Mouse (Mus musculus) lung, postnatal 0 days (tissue): ENCODE data around the gene Evx2. TPM values are rescaled to one million over a fixed set of nuclear protein-coding genes. Genes with fewer than 3 reads are reported as not detected.
A peak's percentile ranks its signal among the peaks of the same experiment; 100 is the strongest.

Experiments
- ATAC-seq: fragments of 200-750 bp; cut with Nextera tagmentation; 2 replicates; pipeline ENCODE4 v1.8.0; 2017; ENCODE audit warnings: moderate library complexity
- DNase-seq: peaks from one replicate; pipeline ENCODE4 v3.0.0-alpha.2; 2016; ENCODE audit warnings: low spot score
- H3K27ac ChIP-seq: fragments of 300-500 bp; sonication (generic); 2 replicates; pipeline ENCODE4 v1.5.1; 2014; ENCODE audit warnings: antibody characterized with exemption, mild to moderate bottlenecking, low read length, mixed read lengths
- H3K27me3 ChIP-seq: fragments of 300-500 bp; sonication (generic); replicated peaks from 2 replicates; pipeline ENCODE4 v1.6.1; 2014; ENCODE audit warnings: low read length, mixed read lengths; ENCODE audit not compliant: insufficient read depth
- H3K36me3 ChIP-seq: fragments of 300-500 bp; sonication (generic); 2 replicates; pipeline ENCODE4 v1.6.1; 2014; ENCODE audit warnings: low read length, mixed read lengths; ENCODE audit not compliant: insufficient read depth
- H3K4me1 ChIP-seq: fragments of 300-500 bp; sonication (generic); 2 replicates; pipeline ENCODE4 v1.6.1; 2014; ENCODE audit warnings: antibody characterized with exemption, low read depth, low read length, mixed read lengths; ENCODE audit not compliant: insufficient read depth
- H3K4me2 ChIP-seq: fragments of 300-500 bp; sonication (generic); replicated peaks from 2 replicates; pipeline ENCODE4 v1.6.1; 2014; ENCODE audit warnings: low read depth, mild to moderate bottlenecking, low read length, moderate library complexity, mixed read lengths
- H3K4me3 ChIP-seq: fragments of 300-500 bp; sonication (generic); 2 replicates; pipeline ENCODE4 v1.5.1; 2014; ENCODE audit warnings: low read depth, low read length
- H3K9ac ChIP-seq: fragments of 300-500 bp; sonication (generic); replicated peaks from 2 replicates; pipeline ENCODE4 v1.6.1; 2014; ENCODE audit warnings: low read depth, mild to moderate bottlenecking
- H3K9me3 ChIP-seq: fragments of 300-500 bp; sonication (generic); 2 replicates; pipeline ENCODE4 v1.6.1; 2016; ENCODE audit warnings: low read length, mixed read lengths
- CTCF ChIP-seq: IDR thresholded peaks from 2 replicates; pipeline ENCODE4 v1.5.1; 2016; ENCODE audit warnings: antibody characterized with exemption, mild to moderate bottlenecking
- EP300 ChIP-seq: IDR thresholded peaks from 2 replicates; pipeline ENCODE4 v1.6.1; 2016; ENCODE audit warnings: antibody characterized with exemption, mild to moderate bottlenecking, control low read depth
- WGBS: fragments of 180-500 bp; shearing (Covaris S2); extraction: QIAGEN DNeasy Blood & Tissue Kit; methylation state at CpG from one replicate; pipeline ENCODE4 v1.1.7; 2014; 5-methylcytosine and 5-hydroxymethylcytosine counted together
- polyA plus RNA-seq: library from polyadenylated mRNA; unstranded; fragments of >200 nt; fragmentation: Nextera tagmentation; extraction: Ambion mirVana; gene quantifications from 2 replicates; pipeline ENCODE4 v1.2.1, GENCODE M21; 2015

Gene Evx2
- polyA plus RNA-seq, 1 experiment from 2014 or later: not detected

DNA sequence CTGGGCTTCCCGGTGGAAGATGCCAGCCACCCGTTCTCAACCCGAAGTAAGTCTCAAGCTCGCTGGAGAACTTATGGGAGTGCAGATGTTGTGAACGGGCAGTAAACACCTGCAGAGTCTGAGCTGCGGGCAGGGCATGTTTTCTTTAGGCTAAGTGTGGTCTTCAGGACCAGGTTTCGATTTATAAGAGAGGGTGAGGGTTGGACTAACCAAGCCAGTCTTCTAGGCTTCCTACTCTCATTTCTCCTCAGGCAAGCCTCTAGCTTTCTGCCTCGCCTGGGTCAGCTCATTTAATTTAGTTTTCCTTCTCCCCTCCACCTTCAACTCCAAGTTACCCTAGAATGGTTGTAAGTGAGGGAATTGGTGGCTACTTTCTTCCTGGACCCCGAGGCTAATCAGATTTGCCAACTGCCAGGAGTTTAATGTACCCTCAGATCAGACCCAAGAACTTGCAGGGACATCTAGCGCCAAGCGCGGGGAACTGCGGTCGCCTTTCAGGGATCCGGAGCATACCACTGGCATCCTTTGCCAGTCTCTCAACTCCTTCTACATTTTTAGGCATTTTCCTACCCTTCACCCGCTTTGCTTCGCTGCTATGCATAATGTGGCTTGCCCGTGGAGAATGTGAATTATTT, 4.1 kb upstream of the Evx2 start:
- peak; percentile 79 for TF ChIP-seq CTCF
- no peak for TF ChIP-seq EP300
- 4% methylated on average over 18 of the region's 18 CpGs for WGBS
- no peak overlapping the region for H3K4me3 ChIP-seq
- H3K4me2 ChIP-seq: no peak overlapping the region
- H3K27ac ChIP-seq: no peak overlapping the region
- no peaks in the 10 kb centered on the region for H3K9me3 ChIP-seq
- H3K4me1 ChIP-seq: no peaks in the 10 kb centered on the region; the same call in 1 of the 2 replicates
- no peak overlapping the region for H3K9ac ChIP-seq
- peaks cover 86% of the 10 kb centered on the region for H3K27me3 ChIP-seq
- ATAC-seq (no peak), DNase-seq (peak; percentile 58)
- H3K36me3 ChIP-seq: no peaks in the 10 kb centered on the region

GRCm38 (mm10) chr2:74661685-74662084, 2.3 kb upstream of the Evx2 start:
- H3K9ac ChIP-seq: no peak overlapping the region
- peaks cover 83% of the 10 kb centered on the region for H3K27me3 ChIP-seq
- H3K27ac ChIP-seq: no peak overlapping the region
- 0 out of 2 replicates have a peak, but pooled peaks cover 6% of the 10 kb centered on the region for H3K4me1 ChIP-seq
- no peaks in the 10 kb centered on the region for H3K36me3 ChIP-seq
- H3K9me3 ChIP-seq: no peaks in the 10 kb centered on the region
- no peak for ATAC-seq
- H3K4me2 ChIP-seq: no peak overlapping the region
- WGBS: 2% methylated on average over 14 of the region's 14 CpGs
- DNase-seq: peak; percentile 50
- H3K4me3 ChIP-seq: no peak overlapping the region
- no peak for TF ChIP-seq EP300
- TF ChIP-seq CTCF: peak; percentile 59

DNA sequence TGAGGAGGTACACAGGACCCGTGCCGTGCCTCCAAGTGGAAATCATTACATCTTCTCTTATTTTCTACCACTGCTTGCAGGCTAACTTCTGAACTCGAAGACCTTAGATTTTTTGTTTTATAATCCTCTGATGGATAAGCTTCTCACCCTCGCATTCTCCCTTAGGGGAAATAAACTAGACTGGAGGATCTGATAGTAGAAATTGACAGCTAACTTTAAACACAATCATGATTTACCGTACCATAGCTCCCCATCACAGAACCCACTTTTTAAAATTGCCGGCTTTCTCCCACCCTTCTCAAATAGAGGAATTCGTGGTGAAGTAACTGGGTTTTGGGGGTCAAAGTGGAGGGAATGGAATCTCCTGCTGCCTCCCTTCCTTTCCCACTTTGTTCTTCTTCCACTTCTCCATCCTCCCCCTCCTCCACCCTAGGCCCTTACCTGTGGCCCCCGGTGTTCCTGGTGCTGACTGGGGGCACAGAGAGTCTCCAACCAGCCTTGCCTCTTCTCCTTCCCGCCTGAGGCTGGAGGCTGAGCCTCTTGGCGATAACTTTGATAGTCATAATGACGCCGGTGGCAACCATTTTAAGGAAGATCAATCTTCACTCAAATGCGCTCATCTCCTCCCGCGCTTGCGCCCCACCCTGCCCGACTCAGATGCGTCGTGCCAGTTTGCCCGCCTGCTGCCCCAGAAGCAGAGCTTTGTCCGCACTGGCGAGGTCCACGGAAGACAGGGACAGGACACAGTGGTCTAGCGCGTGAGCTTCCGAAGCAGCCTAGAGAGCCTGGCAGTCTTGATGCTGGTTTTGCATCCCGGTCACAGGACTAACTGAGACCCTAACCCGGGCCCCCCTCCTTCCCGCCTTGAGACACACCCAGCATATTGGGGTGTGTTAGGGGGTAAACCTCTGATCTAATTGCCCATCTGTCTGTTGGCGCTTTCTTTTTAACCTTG, 1.3 kb upstream of the Evx2 start:
- WGBS: 3% methylated on average over 30 of the region's 30 CpGs

DNA sequence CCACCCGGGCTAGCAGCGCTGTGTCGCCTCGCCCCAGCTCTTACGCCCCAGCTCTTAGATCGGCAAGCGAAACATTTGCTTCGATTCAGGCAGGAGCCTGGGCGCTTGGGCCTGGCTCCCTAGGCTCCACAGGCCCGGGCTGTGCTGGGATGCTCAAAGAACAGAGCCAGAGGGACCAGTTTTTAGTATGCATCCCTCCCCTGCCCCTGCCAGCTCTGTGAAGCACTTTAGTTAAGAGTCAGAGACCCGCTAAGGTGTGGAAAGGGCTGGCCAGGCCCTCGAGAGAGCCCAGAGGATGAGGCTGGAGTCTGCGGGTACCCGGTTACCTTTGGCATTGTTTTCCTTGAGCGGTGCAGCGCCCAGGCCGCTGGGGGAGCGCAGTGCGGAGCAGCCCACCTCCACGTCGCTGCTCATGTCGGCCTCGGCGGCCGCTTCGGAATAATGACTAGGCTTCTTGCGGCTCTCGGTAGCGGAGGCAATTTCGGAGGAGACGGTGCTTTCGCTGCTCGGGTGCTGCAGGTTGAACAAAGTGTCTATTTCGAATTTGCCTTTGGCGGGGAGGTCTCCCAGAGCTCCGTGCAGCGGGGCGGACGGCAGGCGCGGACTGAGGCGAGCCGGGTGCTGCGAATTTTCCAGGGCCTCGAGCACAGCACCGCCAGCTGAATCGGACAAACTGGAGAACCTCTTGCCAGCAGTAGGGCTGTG, 538 bp downstream of the Evx2 start:
- DNase-seq (no peak), ATAC-seq (no peak)
- Histone ChIP-seq H3K9me3 (no peaks in the 10 kb centered on the region), H3K4me2 (no peak overlapping the region), H3K4me1 (0 out of 2 replicates have a peak, but pooled peaks cover 9% of the 10 kb centered on the region), H3K4me3 (no peak overlapping the region), H3K9ac (no peak overlapping the region), H3K36me3 (no peaks in the 10 kb centered on the region), H3K27ac (no peak overlapping the region), H3K27me3 (peaks cover 84% of the 10 kb centered on the region)
- TF ChIP-seq CTCF: no peak
- under 1% methylated on average over 43 of the region's 47 CpGs for WGBS

More for the DNA sequence above, 1.3 kb upstream of the Evx2 start:
- no peak for TF ChIP-seq CTCF
- no peak for TF ChIP-seq EP300
- no peak overlapping the region for H3K9ac ChIP-seq
- H3K4me2 ChIP-seq: no peak overlapping the region
- no peak overlapping the region for H3K4me3 ChIP-seq
- no peaks in the 10 kb centered on the region for H3K9me3 ChIP-seq
- DNase-seq (no peak), ATAC-seq (no peak)
- peaks cover 82% of the 10 kb centered on the region for H3K27me3 ChIP-seq
- H3K27ac ChIP-seq: no peak overlapping the region
- H3K4me1 ChIP-seq: 0 out of 2 replicates have a peak, but pooled peaks cover 8% of the 10 kb centered on the region
- no peaks in the 10 kb centered on the region for H3K36me3 ChIP-seq

DNA sequence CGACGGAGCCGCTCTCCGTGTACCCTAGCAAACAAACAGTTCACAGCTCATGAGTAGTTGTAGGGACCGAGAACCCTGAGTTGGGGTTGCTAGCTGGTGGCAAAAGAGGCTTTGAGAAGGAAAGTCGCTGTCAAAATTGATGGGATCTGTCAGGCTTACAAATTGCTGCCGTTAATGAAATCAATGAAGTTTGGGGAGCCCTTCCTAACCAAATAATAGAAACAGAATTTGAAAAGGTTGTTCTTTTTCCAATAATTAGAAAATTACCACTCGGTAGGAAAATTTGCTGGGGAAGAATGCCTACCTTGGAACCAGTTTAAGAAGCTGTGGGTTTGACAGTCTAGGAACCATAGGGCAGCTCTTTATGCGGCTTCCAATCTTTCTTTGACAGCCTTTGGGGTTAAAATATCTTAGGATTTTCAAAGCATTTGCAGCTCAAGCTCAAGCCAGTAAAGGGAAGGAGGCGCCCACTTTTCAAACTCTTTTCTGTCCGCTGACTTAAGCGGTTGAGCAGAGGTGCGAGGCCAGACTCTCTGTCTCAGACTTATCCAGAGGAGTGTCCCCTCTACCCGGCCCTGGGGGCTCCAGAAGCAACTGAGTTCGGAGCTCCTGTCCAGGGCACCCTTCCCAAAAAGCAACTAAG, 1.2 kb downstream of the Evx2 start:
- H3K36me3 ChIP-seq: no peaks in the 10 kb centered on the region
- H3K4me3 ChIP-seq: peak overlapping the region; percentile 12; the same call in 1 of the 2 replicates
- WGBS: 5% methylated on average over 15 of the region's 15 CpGs

More for the DNA sequence above, 1.2 kb downstream of the Evx2 start:
- Histone ChIP-seq H3K9me3 (no peaks in the 10 kb centered on the region), H3K9ac (no peak overlapping the region), H3K27me3 (peaks cover 80% of the 10 kb centered on the region), H3K4me1 (0 out of 2 replicates have a peak, but pooled peaks cover 9% of the 10 kb centered on the region), H3K4me2 (0 out of 2 replicates have a peak overlapping the region, but pooled peaks have one; percentile 5), H3K27ac (no peak overlapping the region)
- TF ChIP-seq EP300: no peak
- TF ChIP-seq CTCF: no peak
- DNase-seq (no peak), ATAC-seq (no peak)
